Mouse (Mus musculus): ENCODE measurements around the gene Sbf1. TPM values are rescaled to one million over a fixed set of nuclear protein-coding genes. Genes with fewer than 3 reads are reported as not detected.
A peak's percentile ranks its signal among the peaks of the same experiment; 100 is the strongest.

Gene Sbf1
- polyA plus RNA-seq, 1 experiment, result 143 TPM

DNA sequence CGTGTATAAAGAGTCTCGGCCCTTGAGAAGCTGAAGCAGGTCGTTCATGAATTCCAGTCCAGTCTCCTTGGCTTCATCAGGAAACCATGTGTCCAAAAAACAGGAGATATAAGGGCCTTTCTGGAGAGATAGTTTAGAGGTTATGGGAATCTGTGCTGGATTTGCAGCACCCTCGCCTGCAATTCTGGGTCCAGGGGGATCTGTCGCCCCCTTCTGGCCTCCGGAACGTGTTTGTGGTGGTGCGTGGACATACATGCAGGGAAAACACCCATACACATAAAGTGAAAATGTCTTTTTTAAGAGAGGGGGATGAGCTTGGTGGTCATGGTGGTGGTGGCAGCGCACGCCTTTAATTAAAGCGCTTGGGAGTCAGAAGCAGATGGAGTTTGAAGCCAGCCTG is 1.0 kb upstream of the Sbf1 start:
- Histone ChIP-seq H3ac (ENCODE audit: control insufficient read depth, insufficient read length, low read depth) (no peak overlapping the region), H3K79me2 (ENCODE audit: control insufficient read depth, insufficient read depth) (peaks cover 39% of the 10 kb centered on the region), H3K27me3 (ENCODE audit: control insufficient read depth, insufficient read depth, insufficient read length) (no peaks in the 10 kb centered on the region), H3K79me3 (ENCODE audit: low read depth) (peaks cover 39% of the 10 kb centered on the region), H3K36me3 (ENCODE audit: control insufficient read depth, insufficient read depth) (no peaks in the 10 kb centered on the region), H3K4me3 (ENCODE audit: insufficient read depth, poor library complexity, severe bottlenecking) (no peak overlapping the region)
- TF ChIP-seq MYOD1 (IDR thresholded peaks at IDR 0.05; ENCODE audit: control insufficient read depth, insufficient read length, low read depth), result no peak
- TF ChIP-seq CTCF (IDR thresholded peaks at IDR 0.05; ENCODE audit: control insufficient read depth, insufficient read depth, insufficient read length), result peak; percentile 46
- TF ChIP-seq FOSL1 (IDR thresholded peaks at IDR 0.05; ENCODE audit: insufficient read depth, low read length, poor library complexity, severe bottlenecking), result no peak

DNA sequence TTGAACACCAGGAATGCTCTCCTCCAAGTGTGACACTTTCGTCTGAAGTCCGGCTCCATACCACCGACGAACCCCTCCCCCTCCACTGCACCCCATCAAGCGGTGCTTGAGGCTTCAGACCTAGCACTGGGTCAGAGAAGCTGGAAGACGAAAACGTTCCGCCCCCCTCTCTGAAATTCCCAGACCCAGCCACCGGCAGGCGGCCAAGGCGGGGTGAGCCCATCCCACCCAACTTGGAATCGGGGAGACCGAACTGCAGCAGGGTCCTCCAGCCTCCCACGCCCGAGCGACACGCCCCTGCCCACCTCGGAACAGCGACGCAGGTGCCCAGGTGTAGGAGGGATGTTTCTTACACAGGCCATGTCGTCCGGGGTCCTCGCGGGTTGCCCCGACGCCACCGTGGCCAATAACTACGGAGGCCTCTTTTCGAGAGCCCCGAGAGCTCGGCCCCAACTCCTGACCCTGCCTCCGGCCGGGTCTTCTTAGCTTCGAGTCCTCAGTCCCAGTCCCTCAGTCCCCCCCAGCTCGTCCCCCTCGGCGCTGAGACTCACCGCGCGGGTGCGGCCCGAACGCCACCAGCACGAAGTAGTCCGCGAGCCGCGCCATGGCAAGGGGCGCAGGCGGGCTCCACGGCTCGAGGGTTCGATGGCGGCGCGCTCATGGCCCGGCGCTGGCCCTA is 461 bp downstream of the Sbf1 start:
- no peaks in the 10 kb centered on the region for H3K36me3 ChIP-seq (ENCODE audit: control insufficient read depth, insufficient read depth)
- peaks cover 54% of the 10 kb centered on the region for H3K79me2 ChIP-seq (ENCODE audit: control insufficient read depth, insufficient read depth)
- peak overlapping the region; percentile 76 for H3ac ChIP-seq (ENCODE audit: control insufficient read depth, insufficient read length, low read depth)
- peaks cover 52% of the 10 kb centered on the region for H3K79me3 ChIP-seq (ENCODE audit: low read depth)
- peak overlapping the region; percentile 99 for H3K4me3 ChIP-seq (ENCODE audit: insufficient read depth, poor library complexity, severe bottlenecking)
- TF ChIP-seq MYOG (IDR thresholded peaks at IDR 0.05; ENCODE audit: control insufficient read depth, extremely low read depth, insufficient read length) (no peak), FOSL1 (IDR thresholded peaks at IDR 0.05; ENCODE audit: insufficient read depth, low read length, poor library complexity, severe bottlenecking) (no peak), MAX (IDR thresholded peaks at IDR 0.05) (no peak), USF1 (IDR thresholded peaks at IDR 0.05; ENCODE audit: low read depth) (no peak), MYOD1 (IDR thresholded peaks at IDR 0.05; ENCODE audit: control insufficient read depth, insufficient read length, low read depth) (no peak)
- no peaks in the 10 kb centered on the region for H3K27me3 ChIP-seq (ENCODE audit: control insufficient read depth, insufficient read depth, insufficient read length)

DNA sequence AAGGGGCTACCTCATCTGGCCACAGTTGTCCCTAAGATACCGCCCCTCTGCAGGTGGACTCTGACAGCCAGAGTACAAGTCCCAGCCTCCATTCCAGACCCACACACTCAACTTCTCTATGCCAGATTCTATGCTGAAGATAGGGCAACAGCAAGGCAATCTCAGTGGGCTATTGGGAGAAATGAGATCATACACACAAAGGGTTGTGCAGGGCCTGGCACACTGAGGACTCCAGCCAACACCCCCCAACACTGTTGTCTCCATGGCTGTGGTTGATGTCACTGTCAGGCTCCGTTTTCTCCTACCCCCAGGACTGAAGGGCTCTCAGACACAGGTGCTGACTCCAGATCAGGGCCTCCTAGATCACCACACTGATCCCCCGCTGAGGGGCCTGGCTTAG is 1.0 kb downstream of the Sbf1 start:
- no peaks in the 10 kb centered on the region for H3K36me3 ChIP-seq (ENCODE audit: control insufficient read depth, insufficient read depth)
- peak overlapping the region; percentile 76 for H3ac ChIP-seq (ENCODE audit: control insufficient read depth, insufficient read length, low read depth)
- H3K4me3 ChIP-seq (ENCODE audit: insufficient read depth, poor library complexity, severe bottlenecking), result peak overlapping the region; percentile 99
- H3K79me3 ChIP-seq (ENCODE audit: low read depth), result peaks cover 57% of the 10 kb centered on the region
- peaks cover 60% of the 10 kb centered on the region for H3K79me2 ChIP-seq (ENCODE audit: control insufficient read depth, insufficient read depth)
- no peak for TF ChIP-seq USF1 (IDR thresholded peaks at IDR 0.05; ENCODE audit: low read depth)
- no peaks in the 10 kb centered on the region for H3K27me3 ChIP-seq (ENCODE audit: control insufficient read depth, insufficient read depth, insufficient read length)

DNA sequence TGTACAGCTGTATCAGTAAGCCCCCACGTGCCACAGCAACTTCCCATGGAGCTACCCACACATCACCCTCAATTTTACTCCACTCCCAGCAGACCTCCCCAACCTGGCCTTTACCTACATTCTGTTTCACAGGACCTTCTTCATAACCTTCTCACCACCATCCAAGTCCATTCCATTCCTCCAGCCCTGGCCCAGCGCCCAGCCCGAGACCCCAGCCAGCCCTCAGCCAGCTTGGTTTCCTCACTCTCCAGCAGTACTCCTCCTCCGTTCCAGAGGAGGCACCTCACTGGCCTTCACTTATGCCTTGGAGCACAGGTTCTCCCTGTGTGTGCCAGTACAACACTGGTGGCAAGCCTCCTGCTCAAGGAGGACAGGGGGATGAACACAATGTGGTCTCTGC is 1.8 kb downstream of the Sbf1 start:
- Histone ChIP-seq H3K4me3 (ENCODE audit: insufficient read depth, poor library complexity, severe bottlenecking) (peak overlapping the region; percentile 15), H3K79me3 (ENCODE audit: low read depth) (peaks cover 65% of the 10 kb centered on the region), H3K27me3 (ENCODE audit: control insufficient read depth, insufficient read depth, insufficient read length) (no peaks in the 10 kb centered on the region), H3K36me3 (ENCODE audit: control insufficient read depth, insufficient read depth) (no peaks in the 10 kb centered on the region), H3K79me2 (ENCODE audit: control insufficient read depth, insufficient read depth) (peaks cover 67% of the 10 kb centered on the region), H3ac (ENCODE audit: control insufficient read depth, insufficient read length, low read depth) (peak overlapping the region; percentile 19)
- TF ChIP-seq MYOG (IDR thresholded peaks at IDR 0.05; ENCODE audit: control insufficient read depth, extremely low read depth, insufficient read length) (no peak), MYOD1 (IDR thresholded peaks at IDR 0.05; ENCODE audit: control insufficient read depth, insufficient read length, low read depth) (no peak), FOSL1 (IDR thresholded peaks at IDR 0.05; ENCODE audit: insufficient read depth, low read length, poor library complexity, severe bottlenecking) (no peak), CTCF (IDR thresholded peaks at IDR 0.05; ENCODE audit: control insufficient read depth, insufficient read depth, insufficient read length) (no peak), CEBPB (IDR thresholded peaks at IDR 0.05; ENCODE audit: low read depth) (no peak), USF1 (IDR thresholded peaks at IDR 0.05; ENCODE audit: low read depth) (no peak), MAX (IDR thresholded peaks at IDR 0.05) (no peak)

DNA sequence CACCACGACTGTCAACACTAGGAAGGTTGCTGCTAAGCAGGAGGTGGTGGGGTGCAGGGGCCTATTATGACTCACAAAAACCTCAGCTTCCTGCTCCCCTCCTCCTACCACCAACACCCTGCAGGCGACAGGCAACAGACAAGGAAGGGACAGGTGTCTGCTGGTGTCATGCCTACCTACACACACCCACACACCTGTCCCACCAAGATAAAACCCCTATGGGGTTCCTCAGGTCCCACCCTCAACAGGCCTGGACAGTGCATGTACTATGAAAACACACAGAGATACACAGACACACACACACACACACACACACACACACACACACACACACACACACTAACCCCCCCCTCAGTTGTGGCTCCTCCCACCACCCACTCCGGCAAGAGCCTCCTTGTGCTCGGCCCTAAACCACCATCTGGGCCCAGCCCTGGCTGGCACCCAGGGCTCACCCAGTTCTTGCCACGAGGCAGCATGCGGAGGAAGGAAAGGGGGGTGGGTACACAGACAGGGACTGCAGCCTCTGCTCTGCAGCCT is 5.1 kb downstream of the Sbf1 start:
- H3K27me3 ChIP-seq (ENCODE audit: control insufficient read depth, insufficient read depth, insufficient read length), result no peaks in the 10 kb centered on the region
- H3K79me3 ChIP-seq (ENCODE audit: low read depth), result peaks cover 81% of the 10 kb centered on the region
- peaks cover 100% of the 10 kb centered on the region for H3K79me2 ChIP-seq (ENCODE audit: control insufficient read depth, insufficient read depth)
- peak overlapping the region; percentile 54 for H3ac ChIP-seq (ENCODE audit: control insufficient read depth, insufficient read length, low read depth)
- TF ChIP-seq USF1 (IDR thresholded peaks at IDR 0.05; ENCODE audit: low read depth) (no peak), FOSL1 (IDR thresholded peaks at IDR 0.05; ENCODE audit: insufficient read depth, low read length, poor library complexity, severe bottlenecking) (peak; percentile 56), CEBPB (IDR thresholded peaks at IDR 0.05; ENCODE audit: low read depth) (no peak), MAX (IDR thresholded peaks at IDR 0.05) (peak; percentile 90), CTCF (IDR thresholded peaks at IDR 0.05; ENCODE audit: control insufficient read depth, insufficient read depth, insufficient read length) (no peak), MYOG (IDR thresholded peaks at IDR 0.05; ENCODE audit: control insufficient read depth, extremely low read depth, insufficient read length) (no peak), MYOD1 (IDR thresholded peaks at IDR 0.05; ENCODE audit: control insufficient read depth, insufficient read length, low read depth) (peak; percentile 98)
- peaks cover 29% of the 10 kb centered on the region for H3K36me3 ChIP-seq (ENCODE audit: control insufficient read depth, insufficient read depth)
- no peak overlapping the region for H3K4me3 ChIP-seq (ENCODE audit: insufficient read depth, poor library complexity, severe bottlenecking)

DNA sequence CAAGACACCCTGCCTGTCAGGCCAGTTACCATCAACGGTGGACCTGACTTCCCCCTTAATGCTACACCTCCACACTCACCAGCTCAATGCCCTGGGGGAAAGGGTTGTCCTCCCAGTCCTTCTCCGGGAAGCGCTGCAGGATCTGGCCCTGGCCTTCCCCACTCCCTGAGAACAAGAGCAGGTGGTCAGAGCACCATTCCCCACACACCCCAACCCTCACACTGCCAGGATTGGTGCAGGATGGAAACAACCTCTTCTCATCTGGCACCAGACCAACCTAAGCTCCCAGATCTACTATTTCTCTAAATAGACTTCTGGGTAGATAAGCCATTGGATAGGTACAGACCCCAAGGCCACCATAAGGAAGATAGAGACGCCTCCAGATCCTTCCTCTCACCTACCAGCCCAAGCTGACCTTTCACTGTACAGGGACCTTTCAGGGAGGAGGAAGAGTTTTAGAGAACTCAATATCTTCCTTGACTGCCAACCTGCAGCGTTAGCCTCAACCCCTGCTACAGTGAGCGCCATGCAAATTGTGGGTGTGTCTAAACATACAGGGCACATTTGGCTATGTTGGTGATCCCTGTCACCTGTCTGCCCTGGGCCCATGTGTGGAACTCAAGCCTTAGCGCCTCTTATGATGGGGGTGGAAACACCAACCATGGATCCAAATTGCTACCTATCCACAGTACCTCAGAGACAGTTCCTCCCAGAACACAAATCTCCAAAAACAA is 6.5 kb downstream of the Sbf1 start:
- Histone ChIP-seq H3K79me3 (ENCODE audit: low read depth) (peaks cover 68% of the 10 kb centered on the region), H3K36me3 (ENCODE audit: control insufficient read depth, insufficient read depth) (peaks cover 44% of the 10 kb centered on the region), H3K79me2 (ENCODE audit: control insufficient read depth, insufficient read depth) (peaks cover 96% of the 10 kb centered on the region), H3K27me3 (ENCODE audit: control insufficient read depth, insufficient read depth, insufficient read length) (no peaks in the 10 kb centered on the region), H3K4me3 (ENCODE audit: insufficient read depth, poor library complexity, severe bottlenecking) (no peak overlapping the region), H3ac (ENCODE audit: control insufficient read depth, insufficient read length, low read depth) (no peak overlapping the region)
- TF ChIP-seq MYOG (IDR thresholded peaks at IDR 0.05; ENCODE audit: control insufficient read depth, extremely low read depth, insufficient read length) (no peak), USF1 (IDR thresholded peaks at IDR 0.05; ENCODE audit: low read depth) (no peak), FOSL1 (IDR thresholded peaks at IDR 0.05; ENCODE audit: insufficient read depth, low read length, poor library complexity, severe bottlenecking) (no peak), MAX (IDR thresholded peaks at IDR 0.05) (no peak), CTCF (IDR thresholded peaks at IDR 0.05; ENCODE audit: control insufficient read depth, insufficient read depth, insufficient read length) (no peak), MYOD1 (IDR thresholded peaks at IDR 0.05; ENCODE audit: control insufficient read depth, insufficient read length, low read depth) (no peak), CEBPB (IDR thresholded peaks at IDR 0.05; ENCODE audit: low read depth) (no peak)

Data from C2C12 (cell line).